9 mouse cellular contexts compared by ENCODE assay signal in genomic region chr6:66955089-66955657, GRCm38 (mm10). TPM values are rescaled to one million over a fixed set of nuclear protein-coding genes. Genes with fewer than 3 reads are reported as not detected.
A peak's percentile ranks its signal among the peaks of the same experiment; 100 is the strongest.
DNase-seq lines count a peak whose midpoint lies in the region; ATAC-seq and TF ChIP-seq lines count a peak whose summit lies in the region.
"Had no signal": no experiment of that assay in that cellular context is flagged by ENCODE, and none has a peak within 500 bp of the region (broad histone marks: within the 10 kb centered on the region; RNA-seq: fewer than 3 reads in every experiment).

No protein-coding gene starts in this region.

- peak; percentile 39 for DNase-seq in gastrocnemius, postnatal 10 days
- no peak for DNase-seq in gastrocnemius, postnatal 36 days
- DNase-seq in thymus, adult 2 months: peak; percentile 55
- DNase-seq in thymus, adult 18-20 months: no peak
- peak; percentile 56 to 67 for DNase-seq in cerebellum, postnatal 10 days
- DNase-seq in lung, adult 2 months: no peak
- no peak for DNase-seq in frontal cortex, postnatal 10 days (ENCODE audit: low spot score in 2 of 2)
- no peak for DNase-seq in midbrain, embryonic 11.5 days (ENCODE audit: low spot score, missing footprints)

- 0 out of 2 replicates have a peak, but pooled peaks have one; percentile 26 for TF ChIP-seq CTCF in thymus, adult 2 months (IDR thresholded peaks at IDR 0.05; ENCODE audit: borderline replicate concordance, control insufficient read depth, extremely low read depth, insufficient read depth, low read length, poor library complexity)
- TF ChIP-seq CTCF in lung, adult 2 months (IDR thresholded peaks at IDR 0.05; ENCODE audit: insufficient read depth, low read length): peak; percentile 65

- H3K4me3 ChIP-seq in thymus, adult 2 months (ENCODE audit: control insufficient read depth, insufficient read depth, low read length): no peak overlapping the region
- H3K4me3 ChIP-seq in lung, adult 2 months (replicated peaks; ENCODE audit: extremely low read depth, low read depth, low read length): no peak overlapping the region
- H3K4me3 ChIP-seq in midbrain, embryonic 11.5 days (ENCODE audit: low read depth, low read length): no peak overlapping the region
- H3K4me3 ChIP-seq: lung, embryonic 15.5 days had no signal

- H3K36me3 ChIP-seq in thymus, adult 2 months (ENCODE audit: control insufficient read depth, insufficient read depth, low read length): no peaks in the 10 kb centered on the region
- H3K36me3 ChIP-seq in midbrain, embryonic 11.5 days (ENCODE audit: control insufficient read depth, insufficient read depth, low read length): no peaks in the 10 kb centered on the region
- H3K36me3 ChIP-seq: lung, embryonic 15.5 days had no signal

- no peak for TF ChIP-seq POLR2A in thymus, adult 2 months (IDR thresholded peaks at IDR 0.05; ENCODE audit: control insufficient read depth, extremely low read depth, insufficient read depth, low read length, poor library complexity)
- no peak for TF ChIP-seq POLR2A in lung, adult 2 months (IDR thresholded peaks at IDR 0.05; ENCODE audit: borderline replicate concordance, extremely low read depth, low read depth, low read length)

- H3K9ac ChIP-seq in midbrain, embryonic 11.5 days (ENCODE audit: low read length): no peak overlapping the region
- H3K9ac ChIP-seq: lung, embryonic 15.5 days had no signal

- no peaks in the 10 kb centered on the region for H3K27me3 ChIP-seq in thymus, adult 2 months (ENCODE audit: control insufficient read depth, insufficient read depth, low read length)
- no peaks in the 10 kb centered on the region for H3K27me3 ChIP-seq in midbrain, embryonic 11.5 days (ENCODE audit: control insufficient read depth, insufficient read depth, low read length)
- H3K27me3 ChIP-seq: lung, embryonic 15.5 days had no signal

- H3K4me2 ChIP-seq in midbrain, embryonic 11.5 days: no peak overlapping the region
- H3K4me2 ChIP-seq: lung, embryonic 15.5 days had no signal

- no peak for ATAC-seq in midbrain, embryonic 11.5 days (ENCODE audit: low FRiP score)

- no peak overlapping the region for H3K27ac ChIP-seq in thymus, adult 2 months (ENCODE audit: control insufficient read depth, insufficient read depth, low read length)
- H3K27ac ChIP-seq in midbrain, embryonic 11.5 days (ENCODE audit: low read depth, low read length): no peak overlapping the region
- H3K27ac ChIP-seq: lung, embryonic 15.5 days had no signal

- intact Hi-C loops in gastrocnemius, postnatal 36 days (cut with DNase I): loop anchor here (2.0 to 5.0 kb wide), 2 partner anchors 112 to 312 kb away; no protein-coding TSS in a partner anchor

- no peaks in the 10 kb centered on the region for H3K9me3 ChIP-seq in midbrain, embryonic 11.5 days (ENCODE audit: control insufficient read depth, low read length)
- H3K9me3 ChIP-seq: lung, embryonic 15.5 days had no signal

- H3K4me1 ChIP-seq in thymus, adult 2 months (replicated peaks; ENCODE audit: control insufficient read depth, insufficient read depth, low read length): peaks cover 12% of the 10 kb centered on the region
- H3K4me1 ChIP-seq in lung, adult 2 months (ENCODE audit: control insufficient read depth, insufficient read depth, low read length): no peaks in the 10 kb centered on the region; the same call in 1 of the 2 replicates
- H3K4me1 ChIP-seq in midbrain, embryonic 11.5 days (ENCODE audit: control insufficient read depth, insufficient read depth, low read length): no peaks in the 10 kb centered on the region

- WGBS in thymus, adult 2 months: 77% methylated on average over 11 of the region's 11 CpGs
- WGBS in lung, adult 2 months: 82% methylated on average over 11 of the region's 11 CpGs
- 79% methylated on average over 11 of the region's 11 CpGs for WGBS in midbrain, embryonic 11.5 days

RNA-seq across cellular contexts. Expression of gene Gng12, which starts 59.0 kb away (rescaled TPM):
- total RNA-seq in gastrocnemius, postnatal 10 days (2021): 10 to 100 TPM; 40.6 to 42.9 TPM
- 10 to 100 TPM; 26.0 to 27.1 TPM for total RNA-seq in gastrocnemius, postnatal 36 days (2021)
- polyA plus RNA-seq in thymus, adult 2 months (2012; rRNA removed): 8.0 and 10.8 TPM in 2 replicates
- polyA plus RNA-seq in lung, adult 2 months (2012; rRNA removed): 19.7 and 29.8 TPM in 2 replicates
- polyA plus RNA-seq in midbrain, embryonic 11.5 days (2014; fragmentation: Nextera tagmentation; extraction: Ambion mirVana): 40.8 and 48.2 TPM in 2 replicates

Comparison
In these comparisons a context has a peak if more than half of its experiments do, and no peak if none do; other contexts are left out.
1. DNase-seq: peak in gastrocnemius, postnatal 10 days (single experiment), thymus, adult 2 months (single experiment) and cerebellum, postnatal 10 days (2 of 2); none in gastrocnemius, postnatal 36 days (0 of 2), thymus, adult 18-20 months (0 of 2), lung, adult 2 months (single experiment), frontal cortex, postnatal 10 days (0 of 2) and midbrain, embryonic 11.5 days (single experiment).